Mouse (Mus musculus) embryonic stem cell, embryonic (primary cell): ENCODE data around the gene Myadm.

ENCODE experiments used
- CTCF ChIA-PET, 4 experiments: fragments of 300-600 bp in 2 of 4; fragments of 350-600 bp in 2 of 4; sonication (Branson Sonifier 250); formaldehyde crosslinking; loops; one replicate each; lab custom pipeline; 2022; ENCODE audit warnings: inconsistent platforms in 2 of 4; lab: Charles Lee
- POLR2A ChIA-PET, 4 experiments: fragments of 300-600 bp in 2 of 4; fragments of 350-600 bp in 2 of 4; sonication (Branson Sonifier 250); formaldehyde crosslinking; loops; one replicate each; lab custom pipeline; 2022; ENCODE audit warnings: antibody characterized with exemption in 4 of 4, inconsistent platforms in 1 of 4; lab: Charles Lee

The Myadm gene

DNA sequence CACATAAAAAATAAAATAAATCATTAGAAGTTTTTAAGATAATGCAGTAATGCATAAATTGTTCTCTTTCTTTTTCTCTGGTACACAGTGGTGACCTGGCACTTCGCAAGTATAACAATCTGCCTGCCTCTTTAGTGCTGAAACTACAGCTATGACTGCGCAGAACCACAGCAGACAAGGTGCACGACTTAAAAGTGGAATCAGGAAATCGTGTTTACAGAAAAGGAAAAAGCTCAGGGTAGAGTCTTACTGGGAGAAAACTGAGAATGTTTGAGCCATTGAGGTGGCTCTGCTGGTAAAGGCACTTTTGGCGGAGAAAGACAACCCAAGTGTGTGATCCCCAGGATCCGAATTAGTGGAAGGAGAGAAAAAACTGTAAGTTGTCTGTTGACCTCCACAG is 7.1 kb upstream of the Myadm start:
- POLR2A ChIA-PET: interaction anchor here in 3 of 4 experiments (0.5 to 4.0 kb wide), 14 partner anchors 9 to 297 kb away, joined by 3 to 25 read pairs (median 4); no protein-coding TSS in a partner anchor
- CTCF ChIA-PET: interaction anchor here (0.5 to 3.3 kb wide), 4 partner anchors 19 to 1191 kb away, joined by 3 to 10 read pairs (median 4); no protein-coding TSS in a partner anchor

DNA sequence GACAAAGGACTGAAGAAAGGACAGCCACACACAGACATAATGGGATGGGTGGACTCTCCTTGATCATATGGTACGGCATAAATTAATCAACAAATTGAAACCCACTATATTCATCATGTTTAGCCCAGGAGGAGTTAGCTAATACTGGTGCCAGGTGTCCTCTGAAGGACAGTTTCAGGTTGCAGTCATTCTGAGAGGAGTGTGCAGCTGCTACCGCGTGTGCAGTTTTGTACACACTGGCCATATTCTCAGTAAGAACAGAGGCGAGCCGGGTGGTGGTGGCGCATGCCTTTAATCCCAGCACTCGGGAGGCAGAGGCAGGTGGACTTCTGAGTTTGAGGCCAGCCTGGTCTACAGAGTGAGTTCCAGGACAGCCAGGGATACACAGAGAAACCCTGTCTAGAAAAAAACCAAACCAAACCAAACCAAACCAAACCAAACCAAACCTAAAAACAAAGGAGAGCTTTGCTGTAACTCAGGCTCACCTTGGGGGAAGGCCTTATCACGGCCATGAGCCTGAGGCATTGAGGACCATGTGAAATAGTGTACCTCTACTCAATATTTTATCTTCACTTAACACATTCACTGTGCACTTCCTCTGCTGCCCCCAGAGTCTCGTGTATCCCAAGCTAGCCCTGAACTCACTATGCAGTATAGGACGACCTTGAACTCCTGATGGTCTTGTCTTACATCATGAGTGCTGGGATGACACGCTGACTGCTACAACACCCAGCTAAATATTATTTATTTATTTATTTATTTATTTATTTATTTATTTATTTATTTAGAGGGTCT is 5.6 kb upstream of the Myadm start:
- ChIA-PET POLR2A (interaction anchor here (0.6 to 4.3 kb wide), 16 partner anchors 9 to 410 kb away, joined by 3 to 25 read pairs (median 4); partner anchors contain the start of genes Mboat7 (in 1 of the 4) and Tsen34 (in 1 of the 4)), CTCF (interaction anchor here in 1 of 4 experiments (1.3 kb wide), 1 partner anchor 19 kb away, joined by 3 read pairs; no protein-coding TSS in a partner anchor)

DNA sequence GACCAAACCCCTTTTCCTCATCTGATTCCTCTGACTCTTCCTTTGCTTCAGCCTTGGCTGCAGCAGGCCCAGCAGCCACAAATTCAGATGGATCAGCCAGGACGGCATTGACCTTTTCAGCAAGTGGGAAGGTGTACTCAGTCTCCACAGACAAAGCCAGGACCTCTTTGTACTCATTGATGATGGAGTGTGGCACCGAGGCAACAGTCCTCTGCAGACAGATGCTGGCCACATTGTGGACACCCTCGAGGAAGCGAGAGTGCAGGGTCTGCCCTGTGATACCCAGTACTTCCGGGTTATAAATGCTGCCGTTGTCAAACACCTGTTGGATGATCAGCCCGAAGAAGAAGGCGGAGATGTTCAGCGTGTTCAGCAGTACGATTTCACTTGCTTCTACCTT is 4.3 kb upstream of the Myadm start:
- ChIA-PET POLR2A (interaction anchor here in 3 of 4 experiments (0.6 to 4.3 kb wide), 6 partner anchors 9 to 408 kb away, joined by 3 to 25 read pairs (median 6); partner anchors contain the start of genes Mboat7 (in 1 of the 3) and Tsen34 (in 1 of the 3)), CTCF (interaction anchor here in 1 of 4 experiments (1.0 to 1.3 kb wide), 2 partner anchors 16 to 20 kb away, joined by 3 to 6 read pairs; no protein-coding TSS in a partner anchor)

DNA sequence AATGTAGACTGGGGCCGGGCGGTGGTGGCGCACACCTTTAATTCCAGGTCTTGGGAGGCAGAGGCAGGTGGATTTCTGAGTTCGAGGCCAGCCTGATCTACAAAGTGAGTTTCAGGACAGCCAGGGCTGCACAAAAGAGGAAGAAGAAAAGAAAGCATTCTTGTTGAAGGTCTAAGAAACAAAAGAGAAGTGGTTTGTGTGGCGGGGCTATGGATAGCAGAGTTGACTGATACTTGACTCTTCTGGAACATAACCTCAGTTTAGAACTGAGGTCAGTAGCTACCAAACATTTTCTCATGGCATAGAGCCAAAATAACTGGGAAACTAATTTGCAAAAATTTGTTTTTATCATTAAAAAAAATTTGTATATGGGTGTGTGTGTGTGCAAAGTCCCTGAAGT is 2.8 kb upstream of the Myadm start:
- CTCF ChIA-PET: no interaction called here
- POLR2A ChIA-PET: interaction anchor here in 1 of 4 experiments (0.6 to 4.3 kb wide), 4 partner anchors 15 to 73 kb away, joined by 4 to 25 read pairs (median 4); no protein-coding TSS in a partner anchor

DNA sequence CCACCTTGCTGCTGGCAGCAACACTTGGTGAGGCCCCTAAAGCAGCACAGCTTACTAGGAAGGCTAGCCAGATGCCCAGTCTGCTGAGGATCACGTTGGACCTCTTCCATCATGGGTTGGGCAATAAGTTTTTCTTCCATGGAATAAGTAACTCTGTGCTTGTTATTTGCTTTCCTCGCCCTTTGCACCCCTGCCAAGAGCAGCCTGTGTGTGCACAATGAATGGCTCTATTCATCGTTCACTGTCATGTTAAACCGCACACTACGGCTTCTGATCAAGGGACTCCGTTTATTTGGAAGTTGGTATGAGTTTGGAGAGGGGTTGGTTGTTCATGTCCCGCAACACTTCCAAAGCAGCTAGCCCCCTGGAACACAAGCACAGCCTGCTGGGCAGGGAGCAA is 1.7 kb upstream of the Myadm start:
- POLR2A ChIA-PET: interaction anchor here in 1 of 4 experiments (0.6 to 0.9 kb wide), 3 partner anchors 65 to 133 kb away, joined by 3 read pairs; no protein-coding TSS in a partner anchor
- CTCF ChIA-PET: interaction anchor here in 2 of 4 experiments (0.7 to 0.9 kb wide), 2 partner anchors 10 to 13 kb away, joined by 3 read pairs; no protein-coding TSS in a partner anchor

DNA sequence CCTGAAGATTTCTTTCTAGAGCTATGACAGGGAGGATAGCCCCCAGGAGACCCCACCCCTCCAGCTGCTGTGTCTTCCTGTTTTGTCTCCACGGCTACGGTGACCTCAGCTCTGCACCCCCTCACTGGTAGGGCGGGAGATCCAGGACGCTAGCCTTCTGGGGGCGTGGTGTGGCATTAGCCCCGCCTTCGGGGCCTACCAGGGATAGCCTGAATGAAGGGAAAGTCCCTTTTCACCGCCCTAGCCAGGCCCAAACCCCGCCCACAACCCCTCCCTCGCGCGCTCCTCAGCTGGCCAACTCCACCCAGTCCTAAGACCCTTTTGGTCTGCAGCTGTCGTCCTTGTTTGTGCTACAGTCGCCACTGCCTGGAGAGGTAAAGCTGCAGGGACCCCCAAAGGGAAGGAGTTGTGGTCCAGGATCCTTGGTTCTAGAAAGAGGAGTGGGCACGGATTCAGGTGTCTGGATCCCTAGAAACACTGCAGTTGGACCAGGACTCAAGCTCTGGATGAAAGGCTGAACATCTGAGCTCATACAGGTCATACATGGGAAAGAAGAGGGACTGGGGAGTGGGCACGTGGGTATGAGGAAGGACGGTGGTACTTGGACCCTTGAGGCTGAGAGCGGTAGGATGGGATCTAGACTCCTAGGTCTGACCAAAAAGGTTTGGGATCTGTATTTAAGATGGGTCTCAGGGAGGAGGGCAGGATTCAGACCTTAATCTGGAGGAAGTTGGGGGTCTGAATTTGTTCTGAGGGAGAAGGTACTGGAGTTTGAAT is 1.6 kb downstream of the Myadm start:
- ChIA-PET CTCF (interaction anchor here (0.5 to 3.6 kb wide), 21 partner anchors 8 to 97 kb away, joined by 3 to 43 read pairs (median 4); no protein-coding TSS in a partner anchor), POLR2A (interaction anchor here (0.5 to 4.3 kb wide), 82 partner anchors 9 to 1725 kb away, joined by 3 to 127 read pairs (median 5); partner anchors contain the start of genes Mboat7 (in 2 of the 4), Tsen34 (in 2 of the 4), AU018091 (in 1 of the 4) and Cnot3 (in 1 of the 4))

DNA sequence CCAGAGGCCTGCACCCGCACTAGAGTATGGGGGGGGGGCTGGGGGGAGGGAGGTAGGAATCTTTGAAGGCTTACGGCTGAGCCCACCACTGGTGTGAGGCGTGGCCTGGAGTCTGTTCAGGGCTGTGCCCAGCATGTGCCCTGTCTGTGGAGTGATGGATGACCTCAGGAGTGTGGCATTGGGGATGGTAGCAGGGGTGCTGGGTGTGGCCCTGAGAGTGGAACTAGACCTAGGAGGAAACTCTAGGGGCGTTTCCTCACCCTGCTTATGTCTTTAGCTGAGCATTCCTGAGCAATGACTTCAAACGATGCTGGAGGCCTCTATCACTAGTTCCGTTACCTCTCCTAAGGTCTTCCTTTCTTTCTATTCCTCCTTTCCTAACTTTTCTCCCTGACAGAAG is 2.3 kb downstream of the Myadm start:
- CTCF ChIA-PET: interaction anchor here in 3 of 4 experiments (0.5 to 3.6 kb wide), 9 partner anchors 9 to 97 kb away, joined by 3 to 43 read pairs (median 4); no protein-coding TSS in a partner anchor
- POLR2A ChIA-PET: interaction anchor here (0.6 to 4.3 kb wide), 48 partner anchors 9 to 1724 kb away, joined by 3 to 127 read pairs (median 6); partner anchors contain the start of genes Gm44973 (in 1 of the 4), Ndufa3 (in 1 of the 4) and Ube2s (in 1 of the 4)

DNA sequence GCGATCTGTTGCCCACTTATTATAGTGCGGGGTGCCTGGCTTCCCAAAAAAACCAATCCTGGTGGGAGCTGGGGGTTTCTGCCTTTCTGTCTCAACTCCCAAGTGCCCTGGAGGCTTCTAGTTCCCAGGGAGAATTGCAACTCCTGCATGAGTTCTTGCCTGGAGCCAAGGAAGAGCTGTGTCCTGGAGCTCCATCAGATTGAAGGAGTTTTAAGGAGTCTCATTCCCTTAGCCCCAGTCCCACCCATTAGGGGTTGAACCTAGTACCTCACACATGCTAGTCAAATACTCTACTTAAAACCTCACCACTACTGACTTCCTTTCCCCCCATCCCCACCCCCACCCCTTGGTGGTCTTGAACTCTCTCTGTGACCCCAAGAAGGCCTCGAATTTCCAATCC is 2.9 kb downstream of the Myadm start:
- POLR2A ChIA-PET: interaction anchor here (0.6 to 4.3 kb wide), 28 partner anchors 9 to 1363 kb away, joined by 3 to 127 read pairs (median 5); partner anchors contain the start of gene Ndufa3 (in 1 of the 4)
- CTCF ChIA-PET: interaction anchor here in 3 of 4 experiments (0.5 to 3.6 kb wide), 6 partner anchors 8 to 98 kb away, joined by 3 to 43 read pairs (median 4); no protein-coding TSS in a partner anchor

DNA sequence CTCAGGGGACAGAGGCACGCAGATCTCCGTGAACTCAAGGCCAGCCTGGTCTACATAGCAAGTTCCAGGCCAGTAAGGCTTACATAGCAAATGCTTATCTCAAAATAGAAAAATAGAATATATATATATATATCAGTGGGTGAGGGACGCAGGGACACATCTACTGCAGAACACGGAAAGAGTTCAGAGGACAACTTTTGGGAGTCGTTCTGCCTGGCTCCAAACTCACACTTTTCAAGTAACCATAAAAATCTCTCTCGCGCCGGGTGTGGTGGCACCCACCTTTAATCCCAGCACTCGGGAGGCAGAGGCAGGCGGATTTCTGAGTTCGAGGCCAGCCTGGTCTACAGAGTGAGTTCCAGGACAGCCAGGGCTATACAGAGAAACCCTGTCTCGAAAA is 3.4 kb downstream of the Myadm start:
- CTCF ChIA-PET: interaction anchor here in 1 of 4 experiments (1.1 kb wide), 2 partner anchors 8 to 9 kb away, joined by 3 read pairs; no protein-coding TSS in a partner anchor
- POLR2A ChIA-PET: interaction anchor here (0.6 to 4.3 kb wide), 18 partner anchors 8 to 1363 kb away, joined by 3 to 127 read pairs (median 6); no protein-coding TSS in a partner anchor

DNA sequence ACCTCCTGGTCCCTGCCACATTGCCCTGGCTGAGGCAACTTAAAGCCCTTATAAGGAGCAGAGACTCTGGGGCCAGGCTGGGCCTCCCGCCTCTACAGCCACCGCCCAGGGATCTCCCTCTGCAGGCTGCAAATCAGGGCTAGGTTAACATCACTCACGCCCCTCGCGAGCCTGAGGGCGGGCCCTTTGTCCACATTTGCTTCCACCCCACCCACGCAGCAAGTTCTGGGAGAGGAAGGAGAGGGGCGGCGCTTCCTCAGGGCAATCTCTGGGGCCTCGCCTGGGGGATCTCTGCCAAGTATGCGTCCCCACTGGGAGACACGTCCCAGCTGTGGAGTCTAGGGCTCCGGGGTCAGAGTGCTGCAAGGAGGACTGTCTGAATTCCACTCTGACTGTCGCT is 3.9 kb downstream of the Myadm start:
- ChIA-PET CTCF (interaction anchor here in 2 of 4 experiments (1.1 kb wide), 3 partner anchors 29 to 54 kb away, joined by 3 to 4 read pairs (median 3); no protein-coding TSS in a partner anchor), POLR2A (interaction anchor here in 3 of 4 experiments (0.6 to 3.2 kb wide), 19 partner anchors 9 to 400 kb away, joined by 3 to 18 read pairs (median 5); partner anchors contain the start of genes AU018091 (in 1 of the 3) and Tsen34 (in 1 of the 3))

DNA sequence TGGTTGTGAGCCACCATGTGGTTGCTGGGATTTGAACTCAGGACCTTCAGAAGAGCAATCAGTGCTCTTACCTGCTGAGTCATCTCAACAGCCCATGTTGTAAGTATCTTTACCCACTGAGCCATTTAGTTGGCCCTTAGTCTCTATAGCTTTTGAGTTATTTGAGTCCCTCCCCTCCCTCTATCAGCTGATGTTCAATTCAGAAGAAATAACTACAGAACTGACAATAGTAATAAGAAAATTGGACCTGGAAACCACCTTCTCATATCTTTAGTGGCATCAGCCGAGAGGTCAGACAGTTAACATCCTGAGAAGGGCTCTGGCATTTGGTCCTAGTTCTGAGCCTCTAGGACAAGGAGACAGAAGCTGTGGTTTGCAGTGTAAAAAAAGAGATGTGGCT is 5.9 kb downstream of the Myadm start:
- CTCF ChIA-PET: interaction anchor here in 1 of 4 experiments (0.6 kb wide), 1 partner anchor 12 kb away, joined by 3 read pairs; no protein-coding TSS in a partner anchor
- POLR2A ChIA-PET: interaction anchor here in 2 of 4 experiments (0.7 to 3.2 kb wide), 6 partner anchors 9 to 128 kb away, joined by 3 to 18 read pairs (median 4); no protein-coding TSS in a partner anchor

DNA sequence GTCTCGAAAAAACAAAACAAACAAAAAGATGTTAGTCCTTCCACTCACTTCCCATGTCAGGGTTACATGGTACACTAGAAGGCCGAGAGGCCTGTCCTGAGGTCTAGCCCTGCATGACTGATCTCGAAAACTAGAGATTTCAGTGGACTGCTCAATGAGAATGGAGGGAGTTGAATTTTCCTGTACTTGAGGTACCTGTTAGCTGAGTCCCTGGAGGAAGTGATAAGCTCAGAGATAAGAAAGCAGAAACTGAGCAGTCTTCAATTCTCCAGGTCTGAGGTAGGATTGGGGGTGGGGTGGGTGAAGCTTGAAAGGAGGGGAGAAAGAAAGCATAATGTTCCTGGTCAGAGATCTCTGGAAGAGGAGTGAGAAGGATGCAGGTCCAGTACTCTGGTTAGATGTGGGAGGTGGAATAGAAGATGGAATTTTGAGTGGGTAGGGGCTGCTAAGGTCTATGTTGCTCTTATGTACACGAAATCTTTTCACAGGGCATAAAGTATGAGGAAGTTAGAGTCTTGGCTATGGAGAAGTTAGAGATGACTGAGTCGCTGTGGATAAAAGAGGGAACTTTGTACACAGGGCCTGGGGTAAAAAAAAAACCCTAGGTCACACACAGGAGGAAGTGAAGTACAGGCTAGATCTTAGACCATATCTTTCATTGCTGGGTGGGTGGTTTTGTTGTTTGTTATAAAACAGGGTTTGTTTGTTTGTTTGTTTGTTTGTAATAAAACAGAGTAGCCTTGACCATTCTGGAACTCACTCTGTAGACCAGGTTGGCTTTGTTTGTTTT is 6.6 kb downstream of the Myadm start:
- CTCF ChIA-PET: interaction anchor here in 2 of 4 experiments (0.6 to 1.5 kb wide), 3 partner anchors 8 to 45 kb away, joined by 3 to 7 read pairs (median 3); no protein-coding TSS in a partner anchor
- POLR2A ChIA-PET: interaction anchor here in 3 of 4 experiments (0.6 to 9.3 kb wide), 9 partner anchors 9 to 129 kb away, joined by 3 to 84 read pairs (median 5); no protein-coding TSS in a partner anchor

DNA sequence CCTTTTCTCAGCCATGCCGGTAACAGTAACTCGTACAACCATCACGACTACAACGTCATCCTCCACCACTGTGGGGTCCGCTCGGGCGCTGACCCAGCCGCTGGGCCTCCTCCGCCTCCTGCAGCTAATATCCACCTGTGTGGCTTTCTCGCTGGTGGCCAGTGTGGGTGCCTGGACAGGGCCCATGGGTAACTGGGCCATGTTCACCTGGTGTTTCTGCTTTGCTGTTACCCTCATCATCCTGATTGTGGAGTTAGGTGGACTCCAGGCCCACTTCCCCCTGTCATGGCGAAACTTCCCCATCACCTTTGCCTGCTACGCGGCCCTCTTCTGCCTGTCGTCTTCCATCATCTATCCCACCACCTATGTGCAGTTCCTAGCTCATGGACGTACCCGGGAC is 7.8 kb downstream of the Myadm start:
- ChIA-PET POLR2A (interaction anchor here in 2 of 4 experiments (0.8 to 9.3 kb wide), 2 partner anchors 76 to 95 kb away, joined by 3 to 84 read pairs; no protein-coding TSS in a partner anchor), CTCF (interaction anchor here in 2 of 4 experiments (0.5 to 1.5 kb wide), 3 partner anchors 47 to 157 kb away, joined by 3 read pairs; no protein-coding TSS in a partner anchor)

DNA sequence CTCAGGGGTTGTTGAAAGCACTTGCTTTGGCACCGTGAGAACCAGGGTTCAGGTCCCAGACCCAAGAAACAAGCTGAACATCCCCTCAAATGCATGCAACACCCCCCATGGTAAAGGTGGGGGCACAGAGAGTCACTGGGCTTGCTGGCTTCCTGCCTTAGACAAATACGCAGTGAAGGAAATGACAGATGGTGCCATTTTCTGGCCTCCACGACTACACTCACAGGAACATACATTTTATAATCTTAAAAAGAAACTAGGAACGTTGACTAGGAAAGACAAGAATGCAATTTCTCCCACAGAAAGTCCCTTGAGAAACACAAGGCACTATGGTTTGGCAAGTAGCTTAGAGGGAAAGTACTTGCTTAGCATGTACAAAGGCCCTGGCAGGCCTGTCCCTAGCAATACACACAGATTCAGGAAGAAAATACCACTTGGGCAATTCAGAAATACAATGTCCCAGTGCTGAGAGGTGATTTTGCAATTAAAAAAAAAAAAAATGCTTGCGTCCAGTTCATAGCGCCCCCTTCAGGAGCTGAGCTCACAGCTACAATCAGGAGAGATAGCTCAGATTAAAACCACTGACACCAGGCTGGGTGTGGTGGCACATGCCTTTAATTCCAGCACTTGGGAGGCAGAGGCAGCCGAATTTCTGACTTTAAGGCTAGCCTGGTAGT is 11.2 kb downstream of the Myadm start:
- POLR2A ChIA-PET: interaction anchor here (0.6 to 9.3 kb wide), 68 partner anchors 8 to 1453 kb away, joined by 3 to 127 read pairs (median 4); partner anchors contain the start of genes Myadm (in 4 of the 4), Prkcg (in 4 of the 4), Cacng6 (in 1 of the 4) and Cox6b2 (in 1 of the 4)
- CTCF ChIA-PET: interaction anchor here (0.5 to 3.5 kb wide), 54 partner anchors 8 to 317 kb away, joined by 3 to 43 read pairs (median 4); partner anchors contain the start of genes Cacng7 (in 1 of the 4), Myadm (in 1 of the 4), Ndufa3 (in 1 of the 4) and Prkcg (in 1 of the 4)
